Mouse (Mus musculus) embryonic facial prominence, embryonic 15.5 days (tissue): ENCODE results near the gene Tmsb15l. TPM values are rescaled to one million over a fixed set of nuclear protein-coding genes. Genes with fewer than 3 reads are reported as not detected.

Source experiments
- ATAC-seq: fragments of 200-750 bp; cut with Nextera tagmentation; 2 replicates; pipeline ENCODE4 v1.8.0; 2017; ENCODE audit warnings: low read depth, moderate TSS enrichment; ENCODE audit not compliant: insufficient number of reproducible peaks, low FRiP score, low TSS enrichment
- H3K27ac ChIP-seq: fragments of 300-500 bp; sonication (generic); replicated peaks from 2 replicates; pipeline ENCODE4 v1.5.1; 2015; ENCODE audit warnings: mild to moderate bottlenecking, inconsistent platforms
- H3K27me3 ChIP-seq: fragments of 300-500 bp; sonication (generic); 2 replicates; pipeline ENCODE4 v1.6.1; 2015; ENCODE audit warnings: inconsistent platforms
- H3K36me3 ChIP-seq: fragments of 300-500 bp; sonication (generic); 2 replicates; pipeline ENCODE4 v1.6.1; 2015; ENCODE audit warnings: mild to moderate bottlenecking, inconsistent platforms
- H3K4me1 ChIP-seq: fragments of 300-500 bp; sonication (generic); 2 replicates; pipeline ENCODE4 v1.6.1; 2015; ENCODE audit warnings: inconsistent platforms
- H3K4me2 ChIP-seq: fragments of 300-500 bp; sonication (generic); replicated peaks from 2 replicates; pipeline ENCODE4 v1.6.1; 2015; ENCODE audit warnings: mild to moderate bottlenecking, inconsistent platforms
- H3K4me3 ChIP-seq: fragments of 300-500 bp; sonication (generic); replicated peaks from 2 replicates; pipeline ENCODE4 v1.5.1; 2015; ENCODE audit warnings: mild to moderate bottlenecking, inconsistent platforms
- H3K9ac ChIP-seq: fragments of 300-500 bp; sonication (generic); 2 replicates; pipeline ENCODE4 v1.6.1; 2015; ENCODE audit warnings: inconsistent platforms
- H3K9me3 ChIP-seq: fragments of 300-500 bp; sonication (generic); replicated peaks from 2 replicates; pipeline ENCODE4 v1.6.1; 2016; ENCODE audit warnings: inconsistent platforms
- WGBS: fragments of 180-500 bp; shearing (Covaris S2); methylation state at CpG from one replicate; pipeline ENCODE4 v1.1.7; 2015; 5-methylcytosine and 5-hydroxymethylcytosine counted together
- polyA plus RNA-seq: library from polyadenylated mRNA; unstranded; fragments of >200 nt; fragmentation: Nextera tagmentation; extraction: Ambion mirVana; gene quantifications from 2 replicates; pipeline ENCODE4 v1.2.1, GENCODE M21; 2015

Tmsb15l gene
- polyA plus RNA-seq = 3.7 and 3.9 TPM in 2 replicates

GRCm38 (mm10) chrX:136976424-136977084 lies at the start of gene Tmsb15l, which contains the start of gene Tmsb15b1:
Gene Tmsb15l, minus strand, starts transcription at chrX:136976869.
Gene Tmsb15b1, minus strand, starts transcription at chrX:136976874.
- H3K9ac ChIP-seq = no peak within 1 kb of the TSS
- H3K4me2 ChIP-seq = peak within 1 kb of the TSS; percentile 51
- WGBS = 23% methylated on average over 15 of the region's 15 CpGs
- no peaks in the 10 kb centered on the region for H3K27me3 ChIP-seq
- H3K36me3 ChIP-seq = no peaks in the 10 kb centered on the region
- H3K4me1 ChIP-seq = no peaks in the 10 kb centered on the region
- H3K27ac ChIP-seq = no peak within 1 kb of the TSS
- H3K4me3 ChIP-seq = peak within 1 kb of the TSS; percentile 47
- ATAC-seq = peak; percentile 100
- no peaks in the 10 kb centered on the region for H3K9me3 ChIP-seq

- ATAC-seq = no peak
- no peak overlapping the region for H3K27ac ChIP-seq
- H3K9me3 ChIP-seq = no peaks in the 10 kb centered on the region
- no peak overlapping the region for H3K4me3 ChIP-seq
- H3K36me3 ChIP-seq = no peaks in the 10 kb centered on the region
- H3K27me3 ChIP-seq = no peaks in the 10 kb centered on the region
- WGBS = 12% methylated on average over 1 of the region's 1 CpGs
- no peak overlapping the region for H3K9ac ChIP-seq
- no peaks in the 10 kb centered on the region for H3K4me1 ChIP-seq
- H3K4me2 ChIP-seq = no peak overlapping the region
Observed at GRCm38 (mm10) chrX:137019310-137019709, 42.6 kb upstream of the Tmsb15l start.

- Histone ChIP-seq H3K4me1 (no peaks in the 10 kb centered on the region), H3K27me3 (no peaks in the 10 kb centered on the region), H3K4me3 (no peak overlapping the region), H3K9ac (no peak overlapping the region), H3K9me3 (no peaks in the 10 kb centered on the region), H3K36me3 (no peaks in the 10 kb centered on the region), H3K4me2 (no peak overlapping the region), H3K27ac (no peak overlapping the region)
- 31% methylated on average over 1 of the region's 1 CpGs for WGBS
- no peak for ATAC-seq
Observed at GRCm38 (mm10) chrX:137017668-137018067, 41.0 kb upstream of the Tmsb15l start.

DNA sequence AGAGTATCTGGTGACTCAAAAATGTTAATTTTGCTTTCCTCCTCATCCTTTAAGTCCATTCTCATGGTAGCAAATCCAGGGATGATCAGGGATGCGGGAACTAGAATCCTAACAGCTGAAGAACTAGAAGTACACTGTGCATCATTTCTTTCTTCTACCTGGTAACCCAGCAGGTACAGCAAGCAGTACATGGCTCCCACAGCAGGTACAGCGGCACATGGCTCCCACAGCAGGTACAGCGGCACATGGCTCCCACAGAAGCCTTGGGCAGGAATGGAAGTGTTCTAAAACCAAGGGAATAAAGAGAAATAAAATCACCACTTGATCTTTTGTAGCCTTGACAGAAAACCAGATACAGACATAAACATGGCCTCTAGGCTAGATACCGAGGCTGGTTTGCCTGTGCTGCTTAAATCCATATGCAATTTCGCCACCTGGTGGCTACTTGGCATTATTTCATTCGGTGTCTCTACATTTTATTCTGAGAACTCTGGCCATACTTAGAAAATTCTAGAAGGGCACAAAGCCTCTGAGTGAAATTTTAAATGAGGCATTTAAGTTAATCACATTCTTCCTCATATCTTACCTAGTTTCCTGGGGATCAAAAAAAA lies 38.5 kb upstream of the Tmsb15l start:
- Histone ChIP-seq H3K4me3 (no peak overlapping the region), H3K9ac (no peak overlapping the region), H3K9me3 (no peaks in the 10 kb centered on the region), H3K36me3 (no peaks in the 10 kb centered on the region), H3K4me1 (no peaks in the 10 kb centered on the region), H3K27ac (no peak overlapping the region), H3K4me2 (no peak overlapping the region), H3K27me3 (no peaks in the 10 kb centered on the region)
- no peak for ATAC-seq
- 55% methylated on average over 6 of the region's 6 CpGs for WGBS

DNA sequence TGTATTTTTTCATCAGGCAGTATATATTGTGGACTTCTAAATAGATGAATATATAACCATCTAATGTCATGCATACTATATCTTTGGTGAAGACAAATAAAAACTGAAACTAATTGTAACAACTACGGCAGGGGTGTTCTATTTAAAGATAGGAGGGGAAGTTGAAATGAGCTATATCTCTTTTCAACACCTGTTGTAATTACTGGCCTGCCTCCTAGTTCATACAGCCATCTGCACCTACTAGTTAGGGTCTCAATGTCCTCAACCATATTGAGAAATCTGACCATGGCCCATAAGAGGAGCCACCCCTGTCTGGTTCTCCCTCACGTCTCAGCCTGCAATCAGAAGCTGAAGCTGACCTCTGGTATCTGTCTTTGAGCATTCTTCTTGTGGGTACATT lies 19.6 kb upstream of the Tmsb15l start:
- H3K9ac ChIP-seq = no peak overlapping the region
- H3K4me2 ChIP-seq = no peak overlapping the region
- H3K4me3 ChIP-seq = no peak overlapping the region
- WGBS = 81% methylated on average over 2 of the region's 2 CpGs
- no peaks in the 10 kb centered on the region for H3K4me1 ChIP-seq
- H3K9me3 ChIP-seq = no peaks in the 10 kb centered on the region
- peaks cover 12% of the 10 kb centered on the region for H3K27me3 ChIP-seq
- H3K27ac ChIP-seq = no peak overlapping the region
- no peak for ATAC-seq
- H3K36me3 ChIP-seq = no peaks in the 10 kb centered on the region

DNA sequence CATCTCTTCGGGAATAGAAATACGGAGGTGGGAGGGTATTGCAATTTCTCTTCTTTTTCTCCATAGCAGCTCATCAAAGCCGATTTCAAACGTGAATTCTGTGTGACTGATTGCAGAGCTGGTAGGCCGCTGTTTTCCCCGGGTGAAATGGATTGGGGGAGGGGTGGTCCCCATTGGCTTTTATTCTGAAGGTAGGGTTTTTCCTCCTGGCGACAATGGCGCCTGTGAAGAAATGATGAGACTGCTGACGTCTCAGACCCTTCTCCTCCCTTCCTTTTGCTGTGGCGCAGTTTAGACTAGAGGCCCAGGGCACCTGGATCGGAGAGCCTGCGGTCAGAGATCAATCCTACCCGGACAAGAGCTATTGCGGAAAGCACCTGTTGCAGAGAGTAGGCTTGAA lies 17.0 kb upstream of the Tmsb15l start:
- ATAC-seq = no peak
- 38% methylated on average over 13 of the region's 14 CpGs for WGBS
- H3K4me2 ChIP-seq = peak overlapping the region; percentile 60
- H3K9me3 ChIP-seq = no peaks in the 10 kb centered on the region
- H3K27ac ChIP-seq = no peak overlapping the region
- no peaks in the 10 kb centered on the region for H3K4me1 ChIP-seq
- no peaks in the 10 kb centered on the region for H3K36me3 ChIP-seq
- peak overlapping the region; percentile 44 for H3K4me3 ChIP-seq
- H3K9ac ChIP-seq = no peak overlapping the region
- peaks cover 12% of the 10 kb centered on the region for H3K27me3 ChIP-seq

DNA sequence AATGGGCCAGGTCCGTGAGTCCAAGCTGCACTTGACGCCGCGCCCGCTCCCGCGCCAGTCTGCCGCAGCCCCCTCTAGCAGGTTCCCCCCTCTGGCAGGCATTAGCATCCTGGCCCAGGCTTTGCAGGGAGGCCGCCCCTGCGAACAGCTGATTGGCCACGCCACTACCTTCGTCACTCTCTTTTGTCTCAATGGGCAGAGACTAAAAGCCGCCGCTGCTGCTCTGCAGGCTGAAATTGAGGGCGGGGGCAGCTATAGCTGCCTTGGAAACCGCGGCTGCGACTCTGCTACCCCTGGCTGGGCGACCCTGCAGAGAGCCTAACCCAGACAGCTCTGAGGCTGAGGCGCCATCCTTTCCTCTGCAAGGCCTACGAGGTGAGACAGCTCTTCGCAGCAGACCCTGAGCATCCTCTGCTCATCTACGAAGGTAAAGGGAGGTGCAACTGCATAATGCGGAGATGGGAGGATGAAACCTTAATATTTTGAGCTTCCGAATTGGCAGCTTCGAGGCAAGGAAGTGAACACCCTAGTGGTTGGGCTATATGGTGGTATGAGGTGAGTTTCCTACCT lies 16.4 kb upstream of the Tmsb15l start, which contains the start of gene Zcchc18:
Gene Zcchc18 (plus strand): TSS at position 178 of the 570 bp plus-strand sequence.
- Histone ChIP-seq H3K9ac (no peak within 1 kb of the TSS), H3K27ac (no peak within 1 kb of the TSS)

DNA sequence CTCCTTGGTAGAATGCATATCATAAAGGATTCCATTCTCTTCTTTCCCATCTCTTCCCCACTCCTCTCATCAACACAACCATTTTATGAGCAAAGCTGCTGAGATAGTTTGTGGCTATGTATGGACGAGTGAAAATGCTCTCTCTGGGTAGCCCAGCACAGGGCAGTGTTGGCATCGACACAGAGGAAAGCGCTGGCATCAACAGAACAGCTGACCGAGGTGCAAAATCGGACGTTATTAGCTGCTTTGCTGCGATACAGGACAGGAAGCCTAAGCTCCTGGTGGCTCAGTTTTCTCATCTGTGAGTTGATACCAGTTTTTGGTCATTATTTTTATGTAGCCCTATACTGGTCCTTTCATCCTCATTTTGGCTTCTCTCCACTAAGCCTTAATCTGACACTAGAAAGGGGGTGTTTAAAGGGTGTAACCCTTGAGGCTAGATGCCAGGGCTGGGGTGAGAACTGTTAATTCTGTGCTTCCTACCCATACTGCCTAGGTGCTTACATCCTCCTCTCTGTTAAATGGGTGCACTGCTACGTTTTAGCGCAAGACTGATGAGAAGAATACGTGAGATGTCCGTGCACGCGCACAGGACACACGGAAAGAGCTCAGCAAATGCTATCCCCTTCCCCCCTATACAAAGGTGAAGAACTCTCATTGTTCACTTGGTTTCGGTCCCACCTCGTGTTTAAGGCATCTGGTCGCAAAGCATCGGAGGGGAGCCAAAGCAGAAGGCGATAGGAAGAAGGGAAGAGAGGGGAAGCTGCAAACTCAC lies 15.7 kb upstream of the Tmsb15l start:
- 0 out of 2 replicates have a peak, but pooled peaks have one; percentile 31 for ATAC-seq
- H3K36me3 ChIP-seq = no peaks in the 10 kb centered on the region
- H3K9ac ChIP-seq = no peak overlapping the region
- WGBS = 18% methylated on average over 19 of the region's 19 CpGs
- H3K27ac ChIP-seq = no peak overlapping the region
- H3K4me1 ChIP-seq = no peaks in the 10 kb centered on the region
- H3K4me2 ChIP-seq = peak overlapping the region; percentile 60
- peaks cover 12% of the 10 kb centered on the region for H3K27me3 ChIP-seq
- H3K4me3 ChIP-seq = peak overlapping the region; percentile 44
- H3K9me3 ChIP-seq = no peaks in the 10 kb centered on the region

More for the DNA sequence above, 16.4 kb upstream of the Tmsb15l start, which contains the start of gene Zcchc18:
- Histone ChIP-seq H3K27me3 (peaks cover 12% of the 10 kb centered on the region), H3K36me3 (no peaks in the 10 kb centered on the region), H3K4me2 (peak within 1 kb of the TSS; percentile 60), H3K4me3 (peak within 1 kb of the TSS; percentile 44), H3K9me3 (no peaks in the 10 kb centered on the region), H3K4me1 (no peaks in the 10 kb centered on the region)
- peak; percentile 93 for ATAC-seq
- 23% methylated on average over 26 of the region's 26 CpGs for WGBS

DNA sequence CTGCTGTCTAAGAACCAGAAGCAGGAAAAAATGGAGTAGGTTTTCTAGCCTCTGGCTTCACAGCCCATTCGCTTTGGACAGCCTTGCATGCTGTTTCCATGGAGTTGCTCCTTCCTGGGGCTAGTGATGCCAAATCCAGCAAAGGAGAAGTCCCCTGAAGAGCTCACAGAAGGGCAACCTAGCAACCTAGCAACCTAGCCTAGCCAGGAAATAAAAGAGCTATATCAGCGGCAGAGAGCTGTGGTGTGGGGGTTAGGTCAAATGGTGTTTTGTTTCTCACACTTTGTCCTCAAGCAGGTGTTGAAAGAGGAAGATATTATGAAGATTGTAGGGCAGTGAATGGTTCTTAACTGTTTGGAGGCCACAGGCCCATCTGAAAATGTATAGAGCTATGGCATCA lies 14.6 kb upstream of the Tmsb15l start:
- no peaks in the 10 kb centered on the region for H3K9me3 ChIP-seq
- no peaks in the 10 kb centered on the region for H3K36me3 ChIP-seq
- H3K9ac ChIP-seq = no peak overlapping the region
- no peak for ATAC-seq
- H3K4me3 ChIP-seq = no peak overlapping the region
- no peaks in the 10 kb centered on the region for H3K4me1 ChIP-seq
- H3K27ac ChIP-seq = no peak overlapping the region
- WGBS = 57% methylated on average over 2 of the region's 2 CpGs
- no peak overlapping the region for H3K4me2 ChIP-seq
- H3K27me3 ChIP-seq = peaks cover 12% of the 10 kb centered on the region

- H3K27ac ChIP-seq = no peak overlapping the region
- no peak for ATAC-seq
- H3K27me3 ChIP-seq = no peaks in the 10 kb centered on the region; the same call in 1 of the 2 replicates
- H3K9ac ChIP-seq = no peak overlapping the region
- H3K9me3 ChIP-seq = no peaks in the 10 kb centered on the region
- H3K4me2 ChIP-seq = no peak overlapping the region
- H3K36me3 ChIP-seq = no peaks in the 10 kb centered on the region
- no peak overlapping the region for H3K4me3 ChIP-seq
- no peaks in the 10 kb centered on the region for H3K4me1 ChIP-seq
Observed at GRCm38 (mm10) chrX:136986039-136986438, 9.4 kb upstream of the Tmsb15l start.

- Histone ChIP-seq H3K4me1 (no peaks in the 10 kb centered on the region), H3K27ac (no peak overlapping the region)
- ATAC-seq = no peak
Observed at GRCm38 (mm10) chrX:136978616-136979015, 1.9 kb upstream of the Tmsb15l start.

More at GRCm38 (mm10) chrX:136978616-136979015, 1.9 kb upstream of the Tmsb15l start:
- Histone ChIP-seq H3K4me3 (no peak overlapping the region), H3K36me3 (no peaks in the 10 kb centered on the region), H3K4me2 (no peak overlapping the region), H3K9ac (no peak overlapping the region), H3K9me3 (no peaks in the 10 kb centered on the region), H3K27me3 (no peaks in the 10 kb centered on the region)
